Mouse (Mus musculus): Measurements from ENCODE around the gene B130006D01Rik. TPM values are rescaled to one million over a fixed set of nuclear protein-coding genes. Genes with fewer than 3 reads are reported as not detected.
A peak's percentile ranks its signal among the peaks of the same experiment; 100 is the strongest.
"Not testable (repeated sequence)": the region's sequence is repeated elsewhere in the genome, so short reads cannot be mapped to it uniquely, and the experiment has no call there.

B130006D01Rik gene
- polyA plus RNA-seq, 1 experiment, result 0.34 TPM

- Histone ChIP-seq H3K36me3 (ENCODE audit: control insufficient read depth, insufficient read depth, low read length) (peaks cover 5% of the 10 kb centered on the region; the same call in 1 of the 2 replicates), H3K27ac (ENCODE audit: control insufficient read depth, insufficient read depth, low read length) (no peak overlapping the region), H3K27me3 (ENCODE audit: control insufficient read depth, insufficient read depth, low read length) (no peaks in the 10 kb centered on the region), H3K4me3 (ENCODE audit: control insufficient read depth, insufficient read depth, low read length) (no peak overlapping the region), H3K4me1 (replicated peaks; ENCODE audit: control insufficient read depth, insufficient read depth, low read length) (0 out of 2 replicates have a peak, but pooled peaks cover 2% of the 10 kb centered on the region)
- TF ChIP-seq CTCF (IDR thresholded peaks at IDR 0.05; ENCODE audit: borderline replicate concordance, control insufficient read depth, extremely low read depth, insufficient read depth, low read length, poor library complexity) (no peak), POLR2A (IDR thresholded peaks at IDR 0.05; ENCODE audit: control insufficient read depth, extremely low read depth, insufficient read depth, low read length, poor library complexity) (no peak)
- WGBS, result 95% methylated on average over 2 of the region's 2 CpGs
- no peak for DNase-seq
These were observed 21.1 kb downstream of the B130006D01Rik start for GRCm38 (mm10) chr11:95744521-95744920.

- Histone ChIP-seq H3K4me3 (ENCODE audit: control insufficient read depth, insufficient read depth, low read length) (no peak overlapping the region), H3K4me1 (replicated peaks; ENCODE audit: control insufficient read depth, insufficient read depth, low read length) (0 out of 2 replicates have a peak, but pooled peaks cover 2% of the 10 kb centered on the region), H3K27ac (ENCODE audit: control insufficient read depth, insufficient read depth, low read length) (no peak overlapping the region), H3K36me3 (ENCODE audit: control insufficient read depth, insufficient read depth, low read length) (peaks cover 15% of the 10 kb centered on the region), H3K27me3 (ENCODE audit: control insufficient read depth, insufficient read depth, low read length) (no peaks in the 10 kb centered on the region)
- no peak for TF ChIP-seq CTCF (IDR thresholded peaks at IDR 0.05; ENCODE audit: borderline replicate concordance, control insufficient read depth, extremely low read depth, insufficient read depth, low read length, poor library complexity)
- no peak for TF ChIP-seq POLR2A (IDR thresholded peaks at IDR 0.05; ENCODE audit: control insufficient read depth, extremely low read depth, insufficient read depth, low read length, poor library complexity)
- no peak for DNase-seq
- WGBS, result 82% methylated on average over 4 of the region's 4 CpGs
These were observed 23.4 kb downstream of the B130006D01Rik start for GRCm38 (mm10) chr11:95746821-95747220.

- DNase-seq, result no peak
- 26% methylated on average over 5 of the region's 5 CpGs for WGBS
- no peaks in the 10 kb centered on the region for H3K27me3 ChIP-seq (ENCODE audit: control insufficient read depth, insufficient read depth, low read length)
- no peak overlapping the region for H3K27ac ChIP-seq (ENCODE audit: control insufficient read depth, insufficient read depth, low read length)
- H3K4me1 ChIP-seq (replicated peaks; ENCODE audit: control insufficient read depth, insufficient read depth, low read length), result 0 out of 2 replicates have a peak, but pooled peaks cover 2% of the 10 kb centered on the region
- peaks cover 25% of the 10 kb centered on the region for H3K36me3 ChIP-seq (ENCODE audit: control insufficient read depth, insufficient read depth, low read length)
- TF ChIP-seq CTCF (IDR thresholded peaks at IDR 0.05; ENCODE audit: borderline replicate concordance, control insufficient read depth, extremely low read depth, insufficient read depth, low read length, poor library complexity), result no peak
- TF ChIP-seq POLR2A (IDR thresholded peaks at IDR 0.05; ENCODE audit: control insufficient read depth, extremely low read depth, insufficient read depth, low read length, poor library complexity), result no peak
- H3K4me3 ChIP-seq (ENCODE audit: control insufficient read depth, insufficient read depth, low read length), result no peak overlapping the region
These were observed 24.9 kb downstream of the B130006D01Rik start for GRCm38 (mm10) chr11:95748331-95748730.

- H3K27me3 ChIP-seq (ENCODE audit: control insufficient read depth, insufficient read depth, low read length), result no peaks in the 10 kb centered on the region
- H3K27ac ChIP-seq (ENCODE audit: control insufficient read depth, insufficient read depth, low read length), result no peak overlapping the region
- no peak for TF ChIP-seq POLR2A (IDR thresholded peaks at IDR 0.05; ENCODE audit: control insufficient read depth, extremely low read depth, insufficient read depth, low read length, poor library complexity)
- no peak for TF ChIP-seq CTCF (IDR thresholded peaks at IDR 0.05; ENCODE audit: borderline replicate concordance, control insufficient read depth, extremely low read depth, insufficient read depth, low read length, poor library complexity)
- H3K4me1 ChIP-seq (replicated peaks; ENCODE audit: control insufficient read depth, insufficient read depth, low read length), result 0 out of 2 replicates have a peak, but pooled peaks cover 2% of the 10 kb centered on the region
- peaks cover 38% of the 10 kb centered on the region for H3K36me3 ChIP-seq (ENCODE audit: control insufficient read depth, insufficient read depth, low read length)
- DNase-seq, result no peak
- 30% methylated on average over 15 of the region's 15 CpGs for WGBS
- no peak overlapping the region for H3K4me3 ChIP-seq (ENCODE audit: control insufficient read depth, insufficient read depth, low read length)
These were observed 26.2 kb downstream of the B130006D01Rik start for GRCm38 (mm10) chr11:95749619-95750018.

- WGBS, result 6% methylated on average over 1 of the region's 1 CpGs
- no peak overlapping the region for H3K4me3 ChIP-seq (ENCODE audit: control insufficient read depth, insufficient read depth, low read length)
- DNase-seq, result peak; percentile 78
- TF ChIP-seq POLR2A (IDR thresholded peaks at IDR 0.05; ENCODE audit: control insufficient read depth, extremely low read depth, insufficient read depth, low read length, poor library complexity) (no peak), CTCF (IDR thresholded peaks at IDR 0.05; ENCODE audit: borderline replicate concordance, control insufficient read depth, extremely low read depth, insufficient read depth, low read length, poor library complexity) (peak; percentile 33; the same call in 1 of the 2 replicates)
- no peak overlapping the region for H3K27ac ChIP-seq (ENCODE audit: control insufficient read depth, insufficient read depth, low read length)
- H3K36me3 ChIP-seq (ENCODE audit: control insufficient read depth, insufficient read depth, low read length), result peaks cover 52% of the 10 kb centered on the region
- H3K27me3 ChIP-seq (ENCODE audit: control insufficient read depth, insufficient read depth, low read length), result no peaks in the 10 kb centered on the region
- 0 out of 2 replicates have a peak, but pooled peaks cover 2% of the 10 kb centered on the region for H3K4me1 ChIP-seq (replicated peaks; ENCODE audit: control insufficient read depth, insufficient read depth, low read length)
These were observed 27.6 kb downstream of the B130006D01Rik start for GRCm38 (mm10) chr11:95750995-95751394.

- not testable (repeated sequence) for H3K27me3 ChIP-seq (ENCODE audit: control insufficient read depth, insufficient read depth, low read length); H3K27ac ChIP-seq (ENCODE audit: control insufficient read depth, insufficient read depth, low read length); DNase-seq; H3K4me3 ChIP-seq (ENCODE audit: control insufficient read depth, insufficient read depth, low read length); H3K4me1 ChIP-seq (replicated peaks; ENCODE audit: control insufficient read depth, insufficient read depth, low read length)
- WGBS, result 98% methylated on average over 4 of the region's 4 CpGs
- H3K36me3 ChIP-seq (ENCODE audit: control insufficient read depth, insufficient read depth, low read length), result peaks cover 46% of the 10 kb centered on the region
These were observed 31.8 kb downstream of the B130006D01Rik start for GRCm38 (mm10) chr11:95755137-95755536.

GRCm38 (mm10) chr11:95760521-95760920, 37.1 kb downstream of the B130006D01Rik start:
- H3K4me3 ChIP-seq (ENCODE audit: control insufficient read depth, insufficient read depth, low read length), result no peak overlapping the region
- H3K27me3 ChIP-seq (ENCODE audit: control insufficient read depth, insufficient read depth, low read length), result no peaks in the 10 kb centered on the region
- no peak overlapping the region for H3K27ac ChIP-seq (ENCODE audit: control insufficient read depth, insufficient read depth, low read length)
- 98% methylated on average over 5 of the region's 5 CpGs for WGBS
- TF ChIP-seq POLR2A (IDR thresholded peaks at IDR 0.05; ENCODE audit: control insufficient read depth, extremely low read depth, insufficient read depth, low read length, poor library complexity) (no peak), CTCF (IDR thresholded peaks at IDR 0.05; ENCODE audit: borderline replicate concordance, control insufficient read depth, extremely low read depth, insufficient read depth, low read length, poor library complexity) (no peak)
- no peak for DNase-seq
- peaks cover 20% of the 10 kb centered on the region; the same call in 1 of the 2 replicates for H3K36me3 ChIP-seq (ENCODE audit: control insufficient read depth, insufficient read depth, low read length)
- H3K4me1 ChIP-seq (replicated peaks; ENCODE audit: control insufficient read depth, insufficient read depth, low read length), result no peaks in the 10 kb centered on the region
